Mouse (Mus musculus): ENCODE results near the gene Abraxas1. TPM values are rescaled to one million over a fixed set of nuclear protein-coding genes. Genes with fewer than 3 reads are reported as not detected.

The Abraxas1 gene
- 10 to 100 TPM; 10.1 to 11.0 TPM for total RNA-seq (2021)
- long read RNA-seq, experiment 1, transcript Abraxas1-202 (9 exons, 2,139 nt), result major isoform, 6 of 14 reads
- long read RNA-seq, experiment 1, partial matches to known transcripts, result 1 of 14 reads
- long read RNA-seq, experiment 1, other reads (novel, unspliced or antisense), result 3 of 14 reads
- long read RNA-seq, experiment 2, transcript Abraxas1-209 (10 exons, 1,668 nt), result minor isoform, 6 of 19 reads
- long read RNA-seq, experiment 2, transcript Abraxas1-202 (9 exons, 2,139 nt), result major isoform, 7 of 19 reads
- long read RNA-seq, experiment 2, partial matches to known transcripts, result 0 of 19 reads
- long read RNA-seq, experiment 2, other reads (novel, unspliced or antisense), result 6 of 19 reads

GRCm38 (mm10) chr5:100820483-100821184 is at the start of gene Abraxas1:
TSS of gene Abraxas1 (minus strand) at chr5:100820965.
- intact Hi-C loops (cut with DNase I), result no loop called here
- peak; percentile 85 to 90 for DNase-seq

GRCm38 (mm10) chr5:100869197-100869895 is 48.6 kb upstream of the Abraxas1 start:
- no peak for DNase-seq
- intact Hi-C loops (cut with DNase I), result loop anchor here (5.0 kb wide), 1 partner anchor 38 kb away; no protein-coding TSS in a partner anchor

DNA sequence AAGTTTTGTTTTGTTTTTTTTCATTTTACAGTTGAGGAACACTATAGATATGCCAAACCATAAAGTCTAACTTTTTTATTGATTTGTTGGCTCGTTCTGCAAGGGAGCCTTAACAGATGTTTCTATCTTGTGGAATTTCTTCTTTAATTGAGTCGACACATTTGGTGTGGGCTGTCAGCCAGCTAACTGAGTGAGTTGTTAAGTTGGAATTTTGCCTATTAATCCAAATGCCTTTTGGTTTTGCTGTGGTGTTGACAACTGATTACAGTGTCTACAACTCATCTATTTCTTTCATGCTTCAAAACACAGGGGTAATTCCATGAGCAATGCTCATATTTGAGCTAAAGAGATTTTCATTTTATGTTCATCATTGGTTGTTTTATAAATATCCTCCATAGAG is 45.4 kb upstream of the Abraxas1 start:
- peak; percentile 20 to 45 for DNase-seq
- intact Hi-C loops (cut with DNase I), result loop anchor here (5.0 kb wide), 1 partner anchor 41 kb away; no protein-coding TSS in a partner anchor

DNA sequence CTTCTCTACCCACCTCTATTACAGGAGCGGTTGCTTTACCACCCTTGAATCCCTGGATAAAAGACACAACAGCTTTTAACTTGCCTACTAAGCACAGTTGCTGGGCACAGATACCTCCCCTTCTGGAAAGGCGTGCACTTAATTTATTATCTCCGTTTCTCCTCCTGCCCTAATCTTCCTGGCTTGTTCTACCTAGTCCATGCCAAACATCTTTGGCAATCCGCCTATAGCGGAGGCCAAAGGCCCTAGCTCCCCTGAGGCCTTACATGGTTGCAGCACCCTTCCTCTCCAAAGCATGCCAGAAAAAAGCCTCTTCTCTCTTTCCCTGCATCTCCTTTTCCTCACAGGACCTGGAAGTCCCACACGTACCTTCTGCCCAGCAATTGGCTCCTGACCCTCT is 43.7 kb upstream of the Abraxas1 start:
- intact Hi-C loops (cut with DNase I), result no loop called here
- peak; percentile 48 to 68 for DNase-seq

DNA sequence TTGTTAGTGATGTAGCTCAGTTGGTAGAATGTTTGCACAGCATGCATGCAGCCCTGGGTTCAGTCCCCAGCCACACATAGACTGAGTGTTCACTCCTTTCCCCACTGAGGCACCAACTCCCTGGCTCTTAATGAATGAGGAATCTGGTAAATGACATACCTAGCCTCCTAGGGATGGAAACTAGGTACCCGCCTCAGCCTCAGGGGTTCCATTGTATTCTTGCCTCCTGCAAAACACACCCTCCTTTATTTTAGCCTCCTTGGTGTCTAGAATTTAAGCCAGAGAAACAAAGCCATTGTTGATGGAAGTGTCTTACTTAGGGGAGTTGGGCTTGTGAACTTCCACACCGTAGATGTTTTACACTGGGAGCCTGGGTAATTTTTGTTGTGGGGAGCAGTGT is 42.3 kb upstream of the Abraxas1 start:
- DNase-seq, result no peak
- intact Hi-C loops (cut with DNase I), result no loop called here

- DNase-seq, result no peak
- intact Hi-C loops (cut with DNase I), result loop anchor here (2.0 kb wide), 1 partner anchor 15 kb away; no protein-coding TSS in a partner anchor
These were observed 41.0 kb upstream of the Abraxas1 start for GRCm38 (mm10) chr5:100861811-100862210.

DNA sequence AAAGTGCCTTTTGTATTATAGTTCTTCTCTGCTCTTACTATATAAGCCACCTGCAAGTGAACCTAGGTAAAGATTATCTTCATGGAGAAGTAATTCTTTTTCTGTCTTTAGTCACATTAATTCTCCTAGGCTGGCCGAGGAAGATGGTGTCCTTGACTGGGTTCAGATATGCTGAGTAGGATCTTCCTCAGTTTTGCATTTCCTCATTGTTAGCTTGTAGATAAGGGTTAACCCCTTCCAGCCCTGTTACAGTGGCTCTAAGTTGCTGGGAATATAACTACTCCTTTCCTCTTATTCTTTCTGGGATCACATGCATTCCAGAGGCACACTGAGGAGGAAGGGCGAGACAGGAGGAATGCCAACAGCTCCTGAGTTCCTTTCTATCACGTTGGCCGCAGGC is 40.4 kb upstream of the Abraxas1 start:
- intact Hi-C loops (cut with DNase I), result loop anchor here (2.0 kb wide), 1 partner anchor 14 kb away; no protein-coding TSS in a partner anchor

GRCm38 (mm10) chr5:100860417-100861053 is 39.8 kb upstream of the Abraxas1 start:
- intact Hi-C loops (cut with DNase I), result loop anchor here (2.0 kb wide), 1 partner anchor 14 kb away; no protein-coding TSS in a partner anchor
- DNase-seq, result peak; percentile 68 to 80

More for the DNA sequence above, 40.4 kb upstream of the Abraxas1 start:
- DNase-seq, result no peak

- intact Hi-C loops (cut with DNase I), result no loop called here
- no peak for DNase-seq
These were observed 35.8 kb upstream of the Abraxas1 start for GRCm38 (mm10) chr5:100856552-100856951.

GRCm38 (mm10) chr5:100853963-100854362 is 33.2 kb upstream of the Abraxas1 start:
- DNase-seq, result no peak
- intact Hi-C loops (cut with DNase I), result no loop called here

- DNase-seq, result no peak
- intact Hi-C loops (cut with DNase I), result loop anchor here (2.0 to 5.0 kb wide), 2 partner anchors 14 to 60 kb away; no protein-coding TSS in a partner anchor
These were observed 26.4 kb upstream of the Abraxas1 start for GRCm38 (mm10) chr5:100847143-100847542.

GRCm38 (mm10) chr5:100846599-100846920 is 25.8 kb upstream of the Abraxas1 start:
- intact Hi-C loops (cut with DNase I), result loop anchor here (2.0 to 5.0 kb wide), 2 partner anchors 14 to 61 kb away; no protein-coding TSS in a partner anchor
- no peak for DNase-seq

GRCm38 (mm10) chr5:100845848-100846598 is 25.3 kb upstream of the Abraxas1 start:
- DNase-seq, result peak; percentile 76 to 77
- intact Hi-C loops (cut with DNase I), result loop anchor here (2.0 to 5.0 kb wide), 2 partner anchors 15 to 61 kb away; no protein-coding TSS in a partner anchor

DNA sequence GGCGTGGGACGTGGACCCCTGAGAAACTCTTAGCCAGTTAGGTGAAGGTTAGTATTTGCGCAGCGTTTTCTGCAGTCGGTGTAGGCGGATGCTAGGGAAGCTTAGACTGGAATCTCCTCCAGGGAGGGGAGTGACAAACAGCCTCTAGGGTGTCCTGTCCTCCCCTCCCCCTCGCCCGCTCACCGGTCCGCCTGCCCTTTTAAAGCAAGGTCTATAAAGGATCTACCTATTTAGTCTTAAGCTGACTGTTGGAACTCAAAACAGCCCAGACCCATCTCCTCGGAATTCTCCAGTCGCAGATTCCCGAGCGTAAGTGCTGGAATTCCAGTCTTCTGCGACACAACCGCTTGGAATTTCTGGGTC is 24.7 kb upstream of the Abraxas1 start, which contains the start of gene Gpat3:
Gene Gpat3, plus strand, starts transcription at position 229 of the 363 bp plus-strand sequence.
- intact Hi-C loops (cut with DNase I), result loop anchor here (5.0 kb wide), 1 partner anchor 62 kb away; no protein-coding TSS in a partner anchor
- peak; percentile 44 to 59 for DNase-seq

GRCm38 (mm10) chr5:100844485-100844884 is 23.7 kb upstream of the Abraxas1 start:
- no peak for DNase-seq
- intact Hi-C loops (cut with DNase I), result no loop called here

- intact Hi-C loops (cut with DNase I), result no loop called here
- DNase-seq, result peak; percentile 45 to 62
These were observed 17.1 kb upstream of the Abraxas1 start for GRCm38 (mm10) chr5:100837907-100838306.

GRCm38 (mm10) chr5:100835862-100836538 is 15.2 kb upstream of the Abraxas1 start:
- intact Hi-C loops (cut with DNase I), result no loop called here
- DNase-seq, result no peak

DNA sequence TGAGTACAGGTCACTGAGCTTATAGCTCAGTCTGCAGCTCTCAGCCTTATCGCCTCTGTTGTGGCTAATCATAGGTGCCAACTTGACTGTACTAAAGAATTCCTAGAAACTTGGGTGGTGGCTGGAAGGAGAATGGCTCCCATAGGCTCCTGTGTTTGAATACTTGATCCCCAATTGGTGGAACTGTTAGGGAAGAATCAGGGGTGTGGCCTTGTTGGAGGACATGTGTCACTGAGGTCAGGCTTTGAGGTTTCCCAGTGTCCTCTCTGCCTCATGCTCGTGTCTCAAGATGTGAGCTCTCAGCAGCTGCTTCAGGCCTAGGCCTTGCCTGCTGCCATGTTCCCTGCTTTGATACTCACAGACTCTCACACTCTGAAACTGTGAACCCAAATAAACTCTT is 13.1 kb upstream of the Abraxas1 start:
- intact Hi-C loops (cut with DNase I), result no loop called here
- DNase-seq, result no peak

- no peak for DNase-seq
- intact Hi-C loops (cut with DNase I), result no loop called here
These were observed 11.9 kb upstream of the Abraxas1 start for GRCm38 (mm10) chr5:100832680-100833079.

Measured in heart, postnatal 14 days (tissue).